Mouse (Mus musculus): ENCODE measurements around the gene Atp6v1g3. TPM values are rescaled to one million over a fixed set of nuclear protein-coding genes. Genes with fewer than 3 reads are reported as not detected.

The Atp6v1g3 gene
- polyA plus RNA-seq, 1 experiment from 2014 or later: not detected

DNA sequence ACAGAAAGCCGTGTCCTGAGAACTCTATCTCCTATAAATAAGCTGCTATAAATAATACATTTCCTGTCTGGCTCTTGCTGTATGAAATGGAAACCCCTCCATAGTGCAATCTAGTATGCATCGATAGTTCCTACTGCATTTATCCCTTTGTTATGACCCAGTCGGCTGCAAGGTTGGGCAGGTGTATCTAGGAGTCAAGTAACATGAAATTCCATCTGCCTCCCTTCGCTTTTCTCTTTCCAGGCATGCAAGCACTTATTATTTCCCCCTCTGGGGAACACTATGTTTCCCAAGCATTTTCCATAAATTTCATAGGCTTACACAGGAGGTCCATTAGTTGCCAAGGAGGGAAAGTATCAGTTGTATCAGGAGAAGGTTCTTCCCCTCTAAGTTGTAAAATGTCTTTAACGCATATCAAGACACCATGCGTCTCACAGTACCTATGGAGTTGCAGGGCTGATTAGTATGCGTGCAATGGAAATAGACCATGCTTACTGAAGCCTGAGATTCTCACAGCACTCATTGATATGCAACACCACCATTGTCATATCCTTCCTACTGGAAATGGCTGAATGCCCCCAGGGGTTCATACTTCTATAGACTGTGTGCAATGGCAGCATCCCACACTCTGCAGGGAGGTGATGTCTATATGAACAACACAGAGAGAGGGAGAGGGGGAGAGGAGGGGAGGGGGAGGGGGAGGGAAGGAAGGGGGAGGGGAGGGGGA, 26.9 kb upstream of the Atp6v1g3 start:
- H3K36me3 ChIP-seq (ENCODE audit: control insufficient read depth, insufficient read depth): no peaks in the 10 kb centered on the region
- no peak for ATAC-seq
- no peak overlapping the region for H3K9ac ChIP-seq (ENCODE audit: low read depth, low read length)
- TF ChIP-seq CTCF (IDR thresholded peaks at IDR 0.05; ENCODE audit: low read depth): no peak
- H3K27ac ChIP-seq (ENCODE audit: low read depth, low read length): no peak overlapping the region
- no peak overlapping the region for H3K4me3 ChIP-seq (ENCODE audit: low read depth, low read length)
- H3K27me3 ChIP-seq (replicated peaks; ENCODE audit: control insufficient read depth, insufficient read depth, low read length): no peaks in the 10 kb centered on the region
- H3K4me1 ChIP-seq (replicated peaks; ENCODE audit: control insufficient read depth, insufficient read depth, low read length): no peaks in the 10 kb centered on the region
- no peaks in the 10 kb centered on the region for H3K9me3 ChIP-seq (ENCODE audit: control insufficient read depth)
- no peak overlapping the region for H3K4me2 ChIP-seq (replicated peaks; ENCODE audit: low read depth)
- 73% methylated on average over 7 of the region's 7 CpGs for WGBS

DNA sequence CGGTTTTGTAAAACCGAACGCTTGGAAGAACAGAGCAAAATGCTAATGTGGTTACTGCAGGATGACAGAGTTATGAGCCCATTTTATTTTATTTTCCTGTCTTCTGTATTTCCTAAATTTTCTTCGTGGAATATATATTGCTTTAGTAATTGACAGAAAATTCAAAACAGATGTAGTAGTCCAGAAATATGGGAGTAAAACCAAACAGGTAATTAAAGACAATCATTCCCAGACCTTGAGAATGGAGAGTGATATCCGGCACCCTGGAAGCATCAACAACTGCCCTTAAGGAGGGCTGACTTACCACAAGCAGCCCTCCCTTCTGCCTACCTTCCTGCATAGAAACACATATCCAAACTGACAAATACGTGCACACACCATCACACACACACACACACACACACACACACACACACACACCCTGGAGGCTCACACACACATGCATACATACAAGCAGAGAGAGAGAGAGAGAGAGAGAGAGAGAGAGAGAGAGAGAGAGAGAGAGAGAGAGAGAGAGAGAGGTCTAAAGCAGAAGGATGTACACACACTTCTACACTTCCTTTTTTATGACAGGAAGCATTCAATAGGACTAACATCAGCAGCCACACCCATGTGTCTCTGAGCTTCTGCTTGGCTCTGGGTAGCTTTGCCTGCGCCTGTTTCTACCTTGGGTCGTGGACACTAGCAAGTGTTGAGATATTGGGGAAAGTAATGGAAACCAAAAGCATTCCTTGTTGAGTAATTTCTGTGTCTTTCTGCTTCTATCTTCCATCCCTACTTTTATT, 25.6 kb upstream of the Atp6v1g3 start:
- Histone ChIP-seq H3K4me2 (replicated peaks; ENCODE audit: low read depth) (no peak overlapping the region), H3K27ac (ENCODE audit: low read depth, low read length) (no peak overlapping the region), H3K4me3 (ENCODE audit: low read depth, low read length) (no peak overlapping the region), H3K9me3 (ENCODE audit: control insufficient read depth) (no peaks in the 10 kb centered on the region), H3K9ac (ENCODE audit: low read depth, low read length) (no peak overlapping the region), H3K36me3 (ENCODE audit: control insufficient read depth, insufficient read depth) (no peaks in the 10 kb centered on the region), H3K27me3 (replicated peaks; ENCODE audit: control insufficient read depth, insufficient read depth, low read length) (no peaks in the 10 kb centered on the region), H3K4me1 (replicated peaks; ENCODE audit: control insufficient read depth, insufficient read depth, low read length) (no peaks in the 10 kb centered on the region)
- no peak for TF ChIP-seq CTCF (IDR thresholded peaks at IDR 0.05; ENCODE audit: low read depth)
- WGBS: 83% methylated on average over 8 of the region's 8 CpGs
- ATAC-seq: no peak

DNA sequence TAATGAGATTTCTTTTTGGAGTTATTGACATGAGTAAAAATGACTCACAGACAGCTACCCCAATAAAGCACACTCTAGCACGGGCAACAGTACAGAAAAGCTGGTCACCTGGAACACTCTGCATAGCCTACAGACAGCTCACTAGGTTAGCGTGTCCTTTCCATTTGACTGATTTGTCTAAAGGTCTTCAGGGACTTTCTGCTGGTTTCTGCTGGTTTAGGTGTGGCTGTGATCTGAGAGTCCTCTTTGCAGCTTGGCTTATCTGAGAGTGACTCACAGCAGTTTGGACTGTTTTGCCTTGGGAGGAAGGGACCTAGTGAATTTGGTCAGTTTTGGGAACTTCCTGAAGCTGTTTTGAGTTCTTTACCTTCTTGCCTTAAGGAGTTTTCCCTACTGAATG, 24.8 kb upstream of the Atp6v1g3 start:
- H3K4me1 ChIP-seq (replicated peaks; ENCODE audit: control insufficient read depth, insufficient read depth, low read length): no peaks in the 10 kb centered on the region
- WGBS: 88% methylated on average over 2 of the region's 2 CpGs
- ATAC-seq: no peak
- no peaks in the 10 kb centered on the region for H3K9me3 ChIP-seq (ENCODE audit: control insufficient read depth)
- no peaks in the 10 kb centered on the region for H3K36me3 ChIP-seq (ENCODE audit: control insufficient read depth, insufficient read depth)
- H3K4me2 ChIP-seq (replicated peaks; ENCODE audit: low read depth): no peak overlapping the region
- no peak overlapping the region for H3K27ac ChIP-seq (ENCODE audit: low read depth, low read length)
- no peak overlapping the region for H3K4me3 ChIP-seq (ENCODE audit: low read depth, low read length)
- H3K9ac ChIP-seq (ENCODE audit: low read depth, low read length): no peak overlapping the region
- TF ChIP-seq CTCF (IDR thresholded peaks at IDR 0.05; ENCODE audit: low read depth): no peak
- H3K27me3 ChIP-seq (replicated peaks; ENCODE audit: control insufficient read depth, insufficient read depth, low read length): no peaks in the 10 kb centered on the region

DNA sequence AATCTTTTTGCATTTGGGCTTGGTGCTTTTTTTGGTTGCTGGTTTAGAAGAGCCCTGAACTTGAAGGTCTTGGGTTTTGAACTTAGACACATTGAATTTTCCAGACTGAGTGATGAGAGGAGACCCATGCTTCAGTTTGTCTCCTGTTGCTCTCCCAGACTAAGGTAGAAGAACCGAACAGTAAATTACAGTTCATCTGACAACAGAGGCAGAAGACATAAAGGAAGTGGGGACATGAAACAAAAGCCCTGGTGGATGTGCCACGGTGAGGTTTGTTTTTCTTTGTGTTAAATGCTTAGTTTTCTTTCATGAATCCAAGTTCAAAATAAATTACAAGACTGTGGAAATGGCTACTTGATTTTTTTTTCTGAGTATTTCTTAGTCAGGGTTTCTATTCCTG, 22.6 kb upstream of the Atp6v1g3 start:
- no peak for TF ChIP-seq CTCF (IDR thresholded peaks at IDR 0.05; ENCODE audit: low read depth)
- H3K27me3 ChIP-seq (replicated peaks; ENCODE audit: control insufficient read depth, insufficient read depth, low read length): no peaks in the 10 kb centered on the region
- H3K9me3 ChIP-seq (ENCODE audit: control insufficient read depth): no peaks in the 10 kb centered on the region
- no peak for ATAC-seq
- no peaks in the 10 kb centered on the region for H3K4me1 ChIP-seq (replicated peaks; ENCODE audit: control insufficient read depth, insufficient read depth, low read length)
- no peaks in the 10 kb centered on the region for H3K36me3 ChIP-seq (ENCODE audit: control insufficient read depth, insufficient read depth)
- H3K9ac ChIP-seq (ENCODE audit: low read depth, low read length): no peak overlapping the region
- H3K4me3 ChIP-seq (ENCODE audit: low read depth, low read length): no peak overlapping the region
- no peak overlapping the region for H3K27ac ChIP-seq (ENCODE audit: low read depth, low read length)
- WGBS: 73% methylated on average over 2 of the region's 2 CpGs
- H3K4me2 ChIP-seq (replicated peaks; ENCODE audit: low read depth): no peak overlapping the region

DNA sequence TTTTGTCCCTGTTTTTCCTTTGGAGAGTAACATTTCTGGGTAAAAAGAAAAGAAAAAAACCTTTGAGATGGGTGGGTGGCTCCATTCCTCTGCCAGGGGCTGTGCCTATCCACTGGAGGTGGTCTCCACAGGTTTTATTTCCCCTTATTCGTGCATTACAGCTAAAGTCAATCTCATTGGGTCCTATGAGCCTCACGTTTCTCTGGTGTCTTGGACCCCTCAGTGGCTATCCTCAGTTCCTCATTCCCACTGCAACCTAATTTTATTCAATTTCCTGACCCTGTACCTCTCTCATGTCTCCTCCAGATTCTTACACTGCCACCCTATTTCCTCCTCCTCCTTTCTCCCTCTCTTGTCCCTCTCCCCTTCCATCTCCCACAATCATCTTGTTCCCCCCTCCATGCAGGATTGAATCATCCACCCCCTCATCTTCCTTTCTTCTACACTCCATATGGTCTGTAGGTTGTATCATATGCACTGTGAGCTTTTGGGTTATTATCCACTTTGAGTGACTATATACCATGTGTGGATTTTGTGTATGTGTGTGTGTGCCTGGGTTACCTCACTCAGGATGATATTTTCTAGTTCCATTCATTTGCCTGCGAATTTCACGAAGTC, 17.3 kb upstream of the Atp6v1g3 start:
- ATAC-seq: no peak
- Histone ChIP-seq H3K36me3 (ENCODE audit: control insufficient read depth, insufficient read depth) (no peaks in the 10 kb centered on the region), H3K9me3 (ENCODE audit: control insufficient read depth) (no peaks in the 10 kb centered on the region), H3K4me1 (replicated peaks; ENCODE audit: control insufficient read depth, insufficient read depth, low read length) (no peaks in the 10 kb centered on the region), H3K27me3 (replicated peaks; ENCODE audit: control insufficient read depth, insufficient read depth, low read length) (no peaks in the 10 kb centered on the region), H3K27ac (ENCODE audit: low read depth, low read length) (no peak overlapping the region), H3K4me3 (ENCODE audit: low read depth, low read length) (no peak overlapping the region), H3K9ac (ENCODE audit: low read depth, low read length) (no peak overlapping the region), H3K4me2 (replicated peaks; ENCODE audit: low read depth) (no peak overlapping the region)
- no peak for TF ChIP-seq CTCF (IDR thresholded peaks at IDR 0.05; ENCODE audit: low read depth)
- 85% methylated on average over 4 of the region's 4 CpGs for WGBS

DNA sequence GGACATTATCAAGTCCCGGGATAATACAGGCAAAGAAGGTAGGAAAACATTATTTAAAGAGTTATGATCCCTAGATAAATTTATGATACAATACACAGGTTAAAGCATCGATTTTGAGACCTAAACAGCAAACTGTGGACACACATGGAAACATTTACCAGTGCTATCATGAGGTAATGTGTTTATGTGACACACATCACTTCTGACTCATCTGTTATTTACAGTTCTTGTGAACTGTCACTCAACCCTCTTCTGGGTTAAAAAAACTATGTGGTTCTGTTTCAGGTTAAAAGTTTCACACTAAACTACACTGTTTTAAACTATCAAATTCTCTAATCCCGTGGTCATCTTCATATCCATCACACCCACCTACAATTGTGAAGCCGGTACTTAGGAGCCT, 14.8 kb upstream of the Atp6v1g3 start:
- no peak overlapping the region for H3K9ac ChIP-seq (ENCODE audit: low read depth, low read length)
- H3K36me3 ChIP-seq (ENCODE audit: control insufficient read depth, insufficient read depth): no peaks in the 10 kb centered on the region
- no peak for TF ChIP-seq CTCF (IDR thresholded peaks at IDR 0.05; ENCODE audit: low read depth)
- no peaks in the 10 kb centered on the region for H3K27me3 ChIP-seq (replicated peaks; ENCODE audit: control insufficient read depth, insufficient read depth, low read length)
- ATAC-seq: no peak
- WGBS: 60% methylated on average over 4 of the region's 4 CpGs
- no peak overlapping the region for H3K4me3 ChIP-seq (ENCODE audit: low read depth, low read length)
- no peak overlapping the region for H3K4me2 ChIP-seq (replicated peaks; ENCODE audit: low read depth)
- H3K9me3 ChIP-seq (ENCODE audit: control insufficient read depth): no peaks in the 10 kb centered on the region
- H3K4me1 ChIP-seq (replicated peaks; ENCODE audit: control insufficient read depth, insufficient read depth, low read length): no peaks in the 10 kb centered on the region
- H3K27ac ChIP-seq (ENCODE audit: low read depth, low read length): no peak overlapping the region

Measured in intestine, postnatal 0 days (tissue).